In genomic region chr14:57619487-57619886, GRCm38 (mm10) we compare ENCODE assay signal across 8 mouse cellular contexts. TPM values are rescaled to one million over a fixed set of nuclear protein-coding genes. Genes with fewer than 3 reads are reported as not detected.
DNase-seq lines count a peak whose midpoint lies in the region; ATAC-seq and TF ChIP-seq lines count a peak whose summit lies in the region.

No protein-coding gene starts in this region.

- peak; percentile 30; the same call in 1 of the 2 replicates for ATAC-seq in neutrophil, adult 5-6 weeks (ENCODE audit: extremely low read depth, insufficient number of reproducible peaks, low FRiP score, poor library complexity, severe bottlenecking)

- H3K4me3 ChIP-seq in layer of hippocampus, adult 2 months = no peak overlapping the region

- peak; percentile 80 for TF ChIP-seq CTCF in layer of hippocampus, adult 2 months (conservative IDR thresholded peaks at IDR 0.05)

- no peak overlapping the region for H3K27ac ChIP-seq in layer of hippocampus, adult 2 months

- intact Hi-C loops in left cerebral cortex, postnatal 10 days (cut with DNase I) = loop anchor here (5.0 kb wide), 1 partner anchor 247 kb away; no protein-coding TSS in a partner anchor

- peak; percentile 34 to 83 for DNase-seq in adrenal gland, adult (ENCODE audit: inconsistent age in 2 of 2, low spot score in 1 of 2)
- no peak for DNase-seq in adrenal gland, postnatal 4 days (ENCODE audit: low spot score in 2 of 2)
- peak; percentile 27 to 34 for DNase-seq in layer of hippocampus, adult 2 months (ENCODE audit: low spot score in 2 of 2)
- DNase-seq in layer of hippocampus, postnatal 25 days (ENCODE audit: extremely low spot score in 1 of 2, low spot score in 1 of 2) = no peak
- peak; percentile 71 for DNase-seq in MN1 (ENCODE audit: low spot score)
- DNase-seq in fibroblast of lung, adult 2 months (ENCODE audit: low read depth) = peak; percentile 27
- DNase-seq in left cerebral cortex, postnatal 10 days (ENCODE audit: extremely low spot score in 1 of 2, low spot score in 2 of 2) = peak; percentile 19 to 35

RNA-seq across cellular contexts. Expression of gene Xpo4, which starts 45.7 kb away (rescaled TPM):
- total RNA-seq in adrenal gland, postnatal 4 days (2021) = 10 to 100 TPM; 31.6 to 35.5 TPM
- 10 to 100 TPM; 14.4 to 15.0 TPM for total RNA-seq in layer of hippocampus, adult 2 months (2021)
- total RNA-seq in layer of hippocampus, postnatal 25 days (2021) = 10 to 100 TPM; 11.8 to 15.4 TPM
- 10 to 100 TPM; 14.8 to 15.2 TPM for total RNA-seq in left cerebral cortex, postnatal 10 days (2021)
- total RNA-seq in neutrophil, adult 5-6 weeks (2017) = 23.9 and 27.1 TPM in 2 replicates

RNA-seq across cellular contexts. Expression of gene Eef1akmt1, which starts 48.1 kb away (rescaled TPM):
- 10 to 100 TPM; 24.5 to 29.4 TPM for total RNA-seq in adrenal gland, postnatal 4 days (2021)
- 10 to 100 TPM; 30.9 to 33.4 TPM for total RNA-seq in layer of hippocampus, adult 2 months (2021)
- total RNA-seq in layer of hippocampus, postnatal 25 days (2021) = 10 to 100 TPM; 37.7 to 42.4 TPM
- total RNA-seq in left cerebral cortex, postnatal 10 days (2021) = 10 to 100 TPM; 35.7 to 36.3 TPM
- total RNA-seq in neutrophil, adult 5-6 weeks (2017) = 2.7 and 4.2 TPM in 2 replicates

Comparison
In these comparisons a context has a peak if more than half of its experiments do, and no peak if none do; other contexts are left out.
1. DNase-seq: peak in adrenal gland, adult (2 of 2), layer of hippocampus, adult 2 months (2 of 2), MN1 (single experiment), fibroblast of lung, adult 2 months (single experiment) and left cerebral cortex, postnatal 10 days (2 of 2); none in adrenal gland, postnatal 4 days (0 of 2) and layer of hippocampus, postnatal 25 days (0 of 2).